15 mouse cellular contexts compared by ENCODE assay signal in genomic region chr6:127770806-127771205, GRCm38 (mm10). TPM values are rescaled to one million over a fixed set of nuclear protein-coding genes. Genes with fewer than 3 reads are reported as not detected.
DNase-seq lines count a peak whose midpoint lies in the region; ATAC-seq and TF ChIP-seq lines count a peak whose summit lies in the region.
"Had no signal": no experiment of that assay in that cellular context is flagged by ENCODE, and none has a peak within 500 bp of the region (broad histone marks: within the 10 kb centered on the region; RNA-seq: fewer than 3 reads in every experiment).

No protein-coding gene starts in this region.

- H3K4me3 ChIP-seq in forebrain, embryonic 13.5 days: no peak overlapping the region
- H3K4me3 ChIP-seq in forebrain, embryonic 11.5 days (ENCODE audit: low read depth, low read length): no peak overlapping the region
- no peak overlapping the region for H3K4me3 ChIP-seq in hindbrain, postnatal 0 days (ENCODE audit: low read length)
- H3K4me3 ChIP-seq in midbrain, embryonic 10.5 days: no peak overlapping the region; the same call in 1 of the 2 replicates
- H3K4me3 ChIP-seq in lung, adult 2 months (replicated peaks; ENCODE audit: extremely low read depth, low read depth, low read length): no peak overlapping the region
- H3K4me3 ChIP-seq: embryonic facial prominence, embryonic 12.5 days; myocyte had no signal

- ATAC-seq in forebrain, embryonic 13.5 days: no peak
- no peak for ATAC-seq in forebrain, embryonic 11.5 days (replicated peaks; ENCODE audit: low FRiP score)
- no peak for ATAC-seq in hindbrain, postnatal 0 days
- ATAC-seq: Patski had no signal

- H3K4me1 ChIP-seq in forebrain, embryonic 13.5 days: peaks cover 44% of the 10 kb centered on the region
- peaks cover 19% of the 10 kb centered on the region; the same call in 1 of the 2 replicates for H3K4me1 ChIP-seq in forebrain, embryonic 11.5 days (replicated peaks; ENCODE audit: control insufficient read depth, insufficient read depth, low read length)
- H3K4me1 ChIP-seq in hindbrain, postnatal 0 days (ENCODE audit: insufficient read depth, low read length): 0 out of 2 replicates have a peak, but pooled peaks cover 8% of the 10 kb centered on the region
- peaks cover 55% of the 10 kb centered on the region for H3K4me1 ChIP-seq in midbrain, embryonic 10.5 days
- no peaks in the 10 kb centered on the region for H3K4me1 ChIP-seq in lung, adult 2 months (ENCODE audit: control insufficient read depth, insufficient read depth, low read length)

- H3K27me3 ChIP-seq in forebrain, embryonic 13.5 days: peaks cover 56% of the 10 kb centered on the region
- H3K27me3 ChIP-seq in forebrain, embryonic 11.5 days (ENCODE audit: control insufficient read depth, insufficient read depth, low read length): peaks cover 37% of the 10 kb centered on the region
- H3K27me3 ChIP-seq in hindbrain, postnatal 0 days (ENCODE audit: insufficient read depth, low read length): no peaks in the 10 kb centered on the region
- peaks cover 73% of the 10 kb centered on the region for H3K27me3 ChIP-seq in midbrain, embryonic 10.5 days (ENCODE audit: low read depth, poor library complexity, severe bottlenecking)

- WGBS in forebrain, embryonic 13.5 days: 32% methylated on average over 4 of the region's 4 CpGs
- 39% methylated on average over 4 of the region's 4 CpGs for WGBS in forebrain, embryonic 11.5 days
- 13% methylated on average over 4 of the region's 4 CpGs for WGBS in hindbrain, postnatal 0 days
- 38% methylated on average over 4 of the region's 4 CpGs for WGBS in midbrain, embryonic 10.5 days
- 35% methylated on average over 4 of the region's 4 CpGs for WGBS in lung, adult 2 months

- no peak overlapping the region for H3K27ac ChIP-seq in forebrain, embryonic 13.5 days
- H3K27ac ChIP-seq in forebrain, embryonic 11.5 days (ENCODE audit: low read depth, low read length): no peak overlapping the region
- no peak overlapping the region for H3K27ac ChIP-seq in hindbrain, postnatal 0 days
- peak overlapping the region; percentile 92 for H3K27ac ChIP-seq in midbrain, embryonic 10.5 days (replicated peaks)
- H3K27ac ChIP-seq: embryonic facial prominence, embryonic 12.5 days had no signal

- no peak overlapping the region for H3K9ac ChIP-seq in forebrain, embryonic 13.5 days
- H3K9ac ChIP-seq in forebrain, embryonic 11.5 days (ENCODE audit: low read length): no peak overlapping the region
- H3K9ac ChIP-seq in hindbrain, postnatal 0 days (replicated peaks; ENCODE audit: low read length): no peak overlapping the region
- H3K9ac ChIP-seq: embryonic facial prominence, embryonic 12.5 days had no signal

- H3K36me3 ChIP-seq in forebrain, embryonic 13.5 days (ENCODE audit: poor library complexity, severe bottlenecking): no peaks in the 10 kb centered on the region
- no peaks in the 10 kb centered on the region for H3K36me3 ChIP-seq in forebrain, embryonic 11.5 days (ENCODE audit: control insufficient read depth, insufficient read depth, low read length)
- no peaks in the 10 kb centered on the region for H3K36me3 ChIP-seq in hindbrain, postnatal 0 days (ENCODE audit: insufficient read depth, low read length)
- no peaks in the 10 kb centered on the region for H3K36me3 ChIP-seq in midbrain, embryonic 10.5 days
- H3K36me3 ChIP-seq: embryonic facial prominence, embryonic 12.5 days had no signal

- no peak for TF ChIP-seq CTCF in hindbrain, postnatal 0 days (IDR thresholded peaks at IDR 0.05; ENCODE audit: low read depth)
- no peak for TF ChIP-seq CTCF in lung, adult 2 months (IDR thresholded peaks at IDR 0.05; ENCODE audit: insufficient read depth, low read length)

- H3K9me3 ChIP-seq in forebrain, embryonic 13.5 days (replicated peaks): no peaks in the 10 kb centered on the region
- no peaks in the 10 kb centered on the region for H3K9me3 ChIP-seq in forebrain, embryonic 11.5 days (ENCODE audit: control insufficient read depth, low read length)
- no peaks in the 10 kb centered on the region for H3K9me3 ChIP-seq in hindbrain, postnatal 0 days (ENCODE audit: low read length)
- no peaks in the 10 kb centered on the region for H3K9me3 ChIP-seq in midbrain, embryonic 10.5 days (replicated peaks)
- H3K9me3 ChIP-seq: embryonic facial prominence, embryonic 12.5 days had no signal

- H3K4me2 ChIP-seq in forebrain, embryonic 13.5 days: peak overlapping the region; percentile 96; the same call in 1 of the 2 replicates
- no peak overlapping the region for H3K4me2 ChIP-seq in forebrain, embryonic 11.5 days (ENCODE audit: low read depth, low read length, severe bottlenecking)
- H3K4me2 ChIP-seq in hindbrain, postnatal 0 days (ENCODE audit: low read depth, low read length): peak overlapping the region; percentile 89; the same call in 1 of the 2 replicates
- H3K4me2 ChIP-seq: embryonic facial prominence, embryonic 12.5 days had no signal

- TF ChIP-seq POLR2A in lung, adult 2 months (IDR thresholded peaks at IDR 0.05; ENCODE audit: borderline replicate concordance, extremely low read depth, low read depth, low read length): no peak

- no peak for DNase-seq in forebrain, embryonic 11.5 days (ENCODE audit: low spot score)
- peak; percentile 38 for DNase-seq in hindbrain, postnatal 0 days (ENCODE audit: low spot score)
- DNase-seq in midbrain, embryonic 10.5 days (ENCODE audit: low spot score): no peak
- DNase-seq in right cerebral cortex, postnatal 14 days: peak; percentile 34
- DNase-seq in embryo, embryonic 10.5 days (ENCODE audit: low spot score): no peak
- no peak for DNase-seq in heart, adult 11 months
- no peak for DNase-seq in lung, adult 2 months
- DNase-seq: gastrocnemius, postnatal 14 days; heart, postnatal 14 days; kidney, postnatal 14 days; lung, adult 18-20 months had no signal

RNA-seq across cellular contexts. Expression of gene Prmt8, which starts 1.5 kb away (rescaled TPM):
- 20.3 and 22.1 TPM in 2 replicates for polyA plus RNA-seq in forebrain, embryonic 13.5 days (2015; fragmentation: Nextera tagmentation; extraction: Ambion mirVana)
- polyA plus RNA-seq in forebrain, embryonic 11.5 days (2014; fragmentation: Nextera tagmentation; extraction: Ambion mirVana): 11.1 and 11.8 TPM in 2 replicates
- 24.9 and 28.7 TPM in 2 replicates for total RNA-seq in hindbrain, postnatal 0 days (2014; rRNA removed)
- 31.7 and 35.5 TPM in 2 replicates for polyA plus RNA-seq in hindbrain, postnatal 0 days (2015; fragmentation: Nextera tagmentation; extraction: Ambion mirVana)
- 18.3 and 22.1 TPM in 2 replicates for polyA plus RNA-seq in midbrain, embryonic 10.5 days (2016; fragmentation: Nextera tagmentation; extraction: Ambion mirVana)
- polyA plus RNA-seq in lung, adult 2 months (2012; rRNA removed): 2.1 and 4.9 TPM in 2 replicates
- total RNA-seq: gastrocnemius, postnatal 14 days; heart, postnatal 14 days had no signal
- polyA plus RNA-seq: myocyte, Patski had no signal

Comparison
In these comparisons a context has a peak if more than half of its experiments do, and no peak if none do; other contexts are left out.
1. DNase-seq: peak in hindbrain, postnatal 0 days (single experiment) and right cerebral cortex, postnatal 14 days (single experiment); none in forebrain, embryonic 11.5 days (single experiment), midbrain, embryonic 10.5 days (single experiment), embryo, embryonic 10.5 days (single experiment), heart, adult 11 months (single experiment) and lung, adult 2 months (single experiment).